Mouse (Mus musculus): ENCODE results near the gene Tm7sf2. TPM values are rescaled to one million over a fixed set of nuclear protein-coding genes. Genes with fewer than 3 reads are reported as not detected.

Tm7sf2 gene
- polyA plus RNA-seq, 1 experiment from 2014 or later, result 19.0 TPM

- peaks cover 60% of the 10 kb centered on the region for H3K36me3 ChIP-seq
- peak overlapping the region; percentile 8 for H3K9ac ChIP-seq
- peak overlapping the region; percentile 85 for H3K4me2 ChIP-seq
- ATAC-seq (ENCODE audit: insufficient number of reproducible peaks, low FRiP score, low TSS enrichment, low read depth), result no peak
- peak overlapping the region; percentile 61; the same call in 1 of the 2 replicates for H3K27ac ChIP-seq
- under 1% methylated on average over 17 of the region's 17 CpGs for WGBS
- H3K4me3 ChIP-seq, result peak overlapping the region; percentile 52
- H3K27me3 ChIP-seq, result no peaks in the 10 kb centered on the region
- peaks cover 22% of the 10 kb centered on the region for H3K4me1 ChIP-seq
- H3K9me3 ChIP-seq, result no peaks in the 10 kb centered on the region
Measured at GRCm38 (mm10) chr19:6085417-6085879, 17.3 kb upstream of the Tm7sf2 start.

DNA sequence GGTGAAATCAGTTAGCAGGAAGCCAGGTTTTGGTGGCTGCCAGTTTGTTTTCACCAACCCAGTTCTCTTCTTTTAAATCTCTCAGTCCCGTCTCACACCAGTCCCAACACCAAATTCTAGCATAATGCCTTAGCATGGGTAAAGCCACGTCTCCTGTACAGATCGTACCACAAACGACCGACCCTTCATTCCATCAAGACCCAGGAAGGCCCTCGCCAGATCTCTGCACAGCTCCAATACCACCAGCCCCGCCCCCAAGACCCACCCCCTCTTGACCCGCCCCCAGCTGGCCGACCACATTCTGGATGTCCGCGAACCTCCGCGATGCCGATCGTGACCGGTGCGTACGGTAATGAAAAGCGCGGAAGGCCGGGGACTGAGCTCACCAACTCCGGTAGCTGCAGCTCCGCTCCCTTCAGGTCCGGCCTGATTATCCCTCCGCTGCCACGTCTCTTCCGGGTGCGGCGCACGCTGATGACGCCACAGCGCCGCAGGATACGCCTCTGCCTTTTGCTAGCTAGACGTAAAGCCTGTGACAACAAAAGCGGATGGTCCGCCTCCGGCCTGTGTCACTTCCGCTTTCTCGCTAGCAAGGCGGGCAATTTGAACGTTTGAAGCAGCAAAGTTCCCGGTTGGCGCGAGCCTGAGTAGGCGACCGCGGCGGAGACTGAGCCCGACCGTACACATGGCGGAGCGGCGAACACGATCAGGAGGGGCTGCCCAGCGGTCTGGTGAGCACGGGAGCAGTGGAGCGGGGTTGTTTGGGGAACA lies 16.5 kb upstream of the Tm7sf2 start, which contains the start of the genes Zfpl1 and Cdca5:
Gene Zfpl1 (minus strand): TSS at position 479 of the 771 bp plus-strand sequence.
Gene Cdca5 (plus strand): TSS at position 506 of the 771 bp plus-strand sequence.
- Histone ChIP-seq H3K27me3 (no peaks in the 10 kb centered on the region), H3K4me2 (peak within 1 kb of the TSS; percentile 85), H3K27ac (peak within 1 kb of the TSS; percentile 82), H3K9ac (peak within 1 kb of the TSS; percentile 39), H3K9me3 (no peaks in the 10 kb centered on the region), H3K4me3 (peak within 1 kb of the TSS; percentile 52), H3K36me3 (peaks cover 60% of the 10 kb centered on the region), H3K4me1 (peaks cover 22% of the 10 kb centered on the region)
- peak; percentile 87 for ATAC-seq (ENCODE audit: insufficient number of reproducible peaks, low FRiP score, low TSS enrichment, low read depth)
- WGBS, result under 1% methylated on average over 58 of the region's 58 CpGs

DNA sequence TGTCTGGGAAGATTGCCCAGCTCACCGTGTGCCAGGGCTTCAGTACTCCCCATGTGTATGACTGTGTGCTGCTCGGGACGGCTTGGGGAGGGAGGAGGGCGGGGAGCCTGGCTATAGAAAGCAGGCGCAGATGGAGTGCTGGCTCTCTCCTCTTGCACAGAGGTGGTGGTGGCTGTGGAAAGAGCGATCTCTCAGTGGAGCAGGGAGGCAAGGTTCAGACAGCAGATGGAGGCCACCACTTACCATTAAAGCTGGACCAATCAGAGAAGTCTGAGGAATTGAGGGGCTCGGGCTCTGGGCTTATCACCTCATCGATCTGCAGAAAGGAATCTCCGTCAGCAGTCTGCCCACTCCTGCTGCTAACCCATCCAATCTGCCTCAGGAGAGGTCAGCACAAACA lies 14.0 kb upstream of the Tm7sf2 start, which contains the start of gene Gm28374:
Gene Gm28374 (minus strand): TSS at position 101 of the 400 bp plus-strand sequence.
- 89% methylated on average over 9 of the region's 9 CpGs for WGBS
- Histone ChIP-seq H3K27me3 (no peaks in the 10 kb centered on the region), H3K36me3 (peaks cover 41% of the 10 kb centered on the region), H3K27ac (no peak within 1 kb of the TSS), H3K9me3 (no peaks in the 10 kb centered on the region), H3K4me2 (no peak within 1 kb of the TSS), H3K4me3 (no peak within 1 kb of the TSS), H3K4me1 (peaks cover 22% of the 10 kb centered on the region), H3K9ac (no peak within 1 kb of the TSS)
- no peak for ATAC-seq (ENCODE audit: insufficient number of reproducible peaks, low FRiP score, low TSS enrichment, low read depth)

DNA sequence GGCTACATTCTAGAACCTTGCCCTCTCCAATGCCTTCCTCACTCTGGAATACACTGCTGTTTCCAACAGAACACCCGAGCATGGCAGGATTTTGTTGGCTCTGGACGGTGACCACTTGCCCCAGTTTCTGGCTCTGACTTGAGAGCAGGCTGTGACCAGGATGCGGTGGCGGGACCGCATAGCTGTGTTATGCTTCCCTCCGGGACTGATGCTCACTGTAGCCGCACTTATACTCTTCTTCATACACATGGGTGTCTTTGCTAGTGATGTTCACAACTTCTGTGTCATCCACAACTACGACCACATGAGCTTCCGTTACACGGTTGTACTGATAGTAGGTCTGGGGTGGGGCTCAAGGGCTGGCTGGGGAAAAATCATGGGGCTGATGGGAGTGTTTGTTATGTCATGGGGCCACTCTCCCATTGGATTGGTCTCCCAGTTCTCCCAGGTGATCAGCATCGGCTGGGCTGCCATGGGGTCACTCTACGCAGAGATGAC lies 11.9 kb upstream of the Tm7sf2 start, which contains the start of gene Tmem262:
Gene Tmem262 (plus strand): TSS at position 51 of the 498 bp plus-strand sequence.
- H3K27me3 ChIP-seq, result no peaks in the 10 kb centered on the region
- no peak within 1 kb of the TSS for H3K9ac ChIP-seq
- no peak within 1 kb of the TSS for H3K27ac ChIP-seq
- peaks cover 40% of the 10 kb centered on the region for H3K36me3 ChIP-seq
- WGBS, result 93% methylated on average over 12 of the region's 12 CpGs
- ATAC-seq (ENCODE audit: insufficient number of reproducible peaks, low FRiP score, low TSS enrichment, low read depth), result no peak
- H3K4me3 ChIP-seq, result no peak within 1 kb of the TSS
- no peaks in the 10 kb centered on the region for H3K9me3 ChIP-seq
- no peak within 1 kb of the TSS for H3K4me2 ChIP-seq
- H3K4me1 ChIP-seq, result peaks cover 23% of the 10 kb centered on the region

GRCm38 (mm10) chr19:6076564-6077393 lies 8.6 kb upstream of the Tm7sf2 start, which contains the start of gene Vps51:
Gene Vps51, minus strand, starts transcription at chr19:6077231.
- H3K27ac ChIP-seq, result peak within 1 kb of the TSS; percentile 90
- peaks cover 43% of the 10 kb centered on the region for H3K36me3 ChIP-seq
- H3K4me1 ChIP-seq, result peaks cover 13% of the 10 kb centered on the region
- H3K27me3 ChIP-seq, result no peaks in the 10 kb centered on the region
- H3K4me2 ChIP-seq, result peak within 1 kb of the TSS; percentile 70
- peak; percentile 80 for ATAC-seq (ENCODE audit: insufficient number of reproducible peaks, low FRiP score, low TSS enrichment, low read depth)
- WGBS, result under 1% methylated on average over 33 of the region's 33 CpGs
- peak within 1 kb of the TSS; percentile 90 for H3K4me3 ChIP-seq
- peak within 1 kb of the TSS; percentile 85 for H3K9ac ChIP-seq
- no peaks in the 10 kb centered on the region for H3K9me3 ChIP-seq

GRCm38 (mm10) chr19:6073889-6074288 lies 5.7 kb upstream of the Tm7sf2 start:
- Histone ChIP-seq H3K4me2 (no peak overlapping the region), H3K9ac (no peak overlapping the region), H3K4me1 (peaks cover 13% of the 10 kb centered on the region), H3K4me3 (no peak overlapping the region), H3K36me3 (peaks cover 45% of the 10 kb centered on the region), H3K27ac (no peak overlapping the region), H3K9me3 (no peaks in the 10 kb centered on the region), H3K27me3 (no peaks in the 10 kb centered on the region)
- no peak for ATAC-seq (ENCODE audit: insufficient number of reproducible peaks, low FRiP score, low TSS enrichment, low read depth)
- 91% methylated on average over 5 of the region's 5 CpGs for WGBS

DNA sequence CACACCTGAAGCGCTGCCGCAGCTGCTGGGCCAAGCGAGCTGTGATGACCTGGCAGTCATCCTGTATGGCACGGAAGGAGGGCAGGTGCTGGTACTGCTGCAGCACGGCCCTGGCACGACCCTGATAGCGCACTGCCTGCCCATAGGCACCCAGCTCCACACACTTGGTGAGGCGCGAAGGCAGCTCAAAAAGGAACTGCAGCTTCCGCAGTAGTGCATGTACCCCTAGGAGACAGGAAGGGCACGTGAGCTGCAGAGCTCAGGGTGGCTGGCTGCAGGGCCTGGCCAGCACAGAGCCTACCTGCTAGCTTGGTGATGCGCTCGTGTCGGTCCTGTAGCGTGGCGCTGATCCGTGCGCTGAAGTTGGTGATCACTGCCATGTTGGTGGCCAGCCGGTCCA lies 3.1 kb upstream of the Tm7sf2 start:
- Histone ChIP-seq H3K9ac (no peak overlapping the region), H3K4me1 (peaks cover 31% of the 10 kb centered on the region), H3K27me3 (no peaks in the 10 kb centered on the region), H3K9me3 (no peaks in the 10 kb centered on the region), H3K4me3 (no peak overlapping the region), H3K36me3 (peaks cover 48% of the 10 kb centered on the region), H3K4me2 (no peak overlapping the region), H3K27ac (no peak overlapping the region)
- no peak for ATAC-seq (ENCODE audit: insufficient number of reproducible peaks, low FRiP score, low TSS enrichment, low read depth)
- WGBS, result 92% methylated on average over 19 of the region's 19 CpGs

DNA sequence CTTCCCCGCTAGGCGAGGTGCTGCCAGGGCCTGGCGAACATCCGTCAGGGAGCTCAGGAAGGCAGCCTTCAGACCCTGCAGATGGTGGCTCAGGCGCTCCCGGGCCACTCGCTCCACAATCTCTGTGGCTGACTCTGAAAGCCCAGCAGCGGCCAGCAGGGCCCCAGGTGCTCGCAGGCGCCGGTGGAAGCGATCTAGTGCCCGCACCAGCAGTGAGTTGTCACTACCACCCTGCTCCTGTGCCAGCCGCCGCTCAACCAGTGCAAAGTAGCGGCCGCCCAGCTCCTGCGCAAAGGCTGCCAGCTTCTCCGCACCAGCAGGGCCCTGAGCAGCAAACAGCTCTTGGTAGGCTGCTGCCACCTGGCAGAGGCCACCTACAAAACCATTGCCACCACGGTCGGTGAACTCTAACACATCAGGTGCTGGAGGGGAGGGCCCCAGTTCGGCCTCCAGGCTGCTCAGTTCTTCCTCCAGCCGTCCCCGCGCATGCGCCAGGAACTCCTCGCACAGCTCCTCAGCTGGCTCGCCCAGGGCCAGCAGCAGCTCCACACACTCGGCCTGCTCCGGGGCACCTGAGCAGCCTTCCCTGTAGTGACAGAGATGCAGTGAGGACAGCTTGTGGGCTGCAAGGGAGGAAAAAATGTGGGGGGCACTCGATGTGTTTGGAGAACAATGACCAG lies 2.5 kb upstream of the Tm7sf2 start:
- peaks cover 48% of the 10 kb centered on the region for H3K36me3 ChIP-seq
- peaks cover 28% of the 10 kb centered on the region for H3K4me1 ChIP-seq
- no peak overlapping the region for H3K4me3 ChIP-seq
- no peak overlapping the region for H3K27ac ChIP-seq
- no peak for ATAC-seq (ENCODE audit: insufficient number of reproducible peaks, low FRiP score, low TSS enrichment, low read depth)
- H3K9ac ChIP-seq, result no peak overlapping the region
- no peak overlapping the region for H3K4me2 ChIP-seq
- no peaks in the 10 kb centered on the region for H3K27me3 ChIP-seq
- 90% methylated on average over 31 of the region's 31 CpGs for WGBS
- H3K9me3 ChIP-seq, result no peaks in the 10 kb centered on the region

DNA sequence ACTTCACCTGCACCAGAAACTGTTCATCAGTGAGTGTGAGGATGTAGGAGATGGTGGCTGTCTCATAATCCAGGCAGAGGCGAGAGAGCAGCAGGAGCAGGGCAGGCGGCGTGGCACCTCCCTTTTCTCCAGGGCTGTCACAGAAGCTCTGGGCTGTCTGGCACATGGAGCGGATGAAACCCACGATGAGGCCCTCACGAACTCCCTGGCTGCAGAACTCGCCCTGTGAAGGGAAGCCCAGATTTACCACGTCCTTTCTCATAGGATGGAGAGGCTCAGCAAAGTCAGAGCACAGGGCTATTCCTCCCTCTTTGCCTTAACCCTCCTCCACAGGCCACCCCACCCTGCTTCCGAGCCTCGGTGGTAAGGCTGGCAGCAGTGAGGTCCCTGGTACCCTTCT lies 1.7 kb upstream of the Tm7sf2 start:
- H3K27ac ChIP-seq, result no peak overlapping the region
- H3K36me3 ChIP-seq, result peaks cover 47% of the 10 kb centered on the region
- ATAC-seq (ENCODE audit: insufficient number of reproducible peaks, low FRiP score, low TSS enrichment, low read depth), result no peak
- WGBS, result 90% methylated on average over 10 of the region's 10 CpGs
- no peaks in the 10 kb centered on the region for H3K9me3 ChIP-seq
- H3K4me1 ChIP-seq, result peaks cover 23% of the 10 kb centered on the region
- H3K27me3 ChIP-seq, result no peaks in the 10 kb centered on the region
- H3K4me2 ChIP-seq, result no peak overlapping the region
- no peak overlapping the region for H3K4me3 ChIP-seq
- no peak overlapping the region for H3K9ac ChIP-seq

GRCm38 (mm10) chr19:6068951-6069350 lies 778 bp upstream of the Tm7sf2 start:
- ATAC-seq (ENCODE audit: insufficient number of reproducible peaks, low FRiP score, low TSS enrichment, low read depth), result no peak
- WGBS, result 79% methylated on average over 4 of the region's 4 CpGs
- Histone ChIP-seq H3K4me3 (no peak overlapping the region), H3K9ac (no peak overlapping the region), H3K4me2 (no peak overlapping the region), H3K27ac (no peak overlapping the region), H3K27me3 (no peaks in the 10 kb centered on the region), H3K36me3 (peaks cover 40% of the 10 kb centered on the region), H3K9me3 (no peaks in the 10 kb centered on the region), H3K4me1 (peaks cover 23% of the 10 kb centered on the region)

Measured in limb, embryonic 15.5 days (tissue).